Comparison of ENCODE assay signal across 11 mouse cellular contexts in genomic region chr2:167800648-167801245, GRCm38 (mm10).
DNase-seq lines count a peak whose midpoint lies in the region; ATAC-seq and TF ChIP-seq lines count a peak whose summit lies in the region.
"Had no signal": no experiment of that assay in that cellular context is flagged by ENCODE, and none has a peak within 500 bp of the region (broad histone marks: within the 10 kb centered on the region; RNA-seq: fewer than 3 reads in every experiment).

No protein-coding gene starts in this region.

- peaks cover 24% of the 10 kb centered on the region for H3K4me1 ChIP-seq in hindbrain, embryonic 10.5 days (replicated peaks)
- no peaks in the 10 kb centered on the region for H3K4me1 ChIP-seq in hindbrain, embryonic 12.5 days

- no peak overlapping the region for H3K4me2 ChIP-seq in hindbrain, embryonic 12.5 days (replicated peaks)
- H3K4me2 ChIP-seq: midbrain, embryonic 11.5 days had no signal

- no peaks in the 10 kb centered on the region for H3K27me3 ChIP-seq in hindbrain, embryonic 10.5 days (ENCODE audit: insufficient read depth, poor library complexity, severe bottlenecking)
- no peaks in the 10 kb centered on the region for H3K27me3 ChIP-seq in hindbrain, embryonic 12.5 days

- no peak for TF ChIP-seq CTCF in layer of hippocampus, adult 2 months (conservative IDR thresholded peaks at IDR 0.05)

- ATAC-seq in hindbrain, embryonic 12.5 days (ENCODE audit: low FRiP score), result no peak
- ATAC-seq: forebrain, embryonic 14.5 days had no signal

- DNase-seq in hindbrain, embryonic 10.5 days (ENCODE audit: low spot score), result no peak
- peak; percentile 69 for DNase-seq in 3134 (ENCODE audit: extremely low read depth, insufficient read length, low spot score)
- DNase-seq in Muller cell, postnatal 12 days (ENCODE audit: inconsistent ontology term), result peak; percentile 87
- DNase-seq in heart, postnatal 4 days, result peak; percentile 30
- no peak for DNase-seq in layer of hippocampus, adult 2 months (ENCODE audit: low spot score in 2 of 2)
- DNase-seq in urinary bladder, postnatal 4 days (ENCODE audit: low spot score in 2 of 2), result no peak
- DNase-seq in left cerebral cortex, adult 8-10 months (ENCODE audit: low spot score in 2 of 2), result no peak
- DNase-seq: cerebellum, postnatal 36 days had no signal

- no peak overlapping the region for H3K9ac ChIP-seq in hindbrain, embryonic 12.5 days

- H3K4me3 ChIP-seq in hindbrain, embryonic 10.5 days, result no peak overlapping the region
- no peak overlapping the region for H3K4me3 ChIP-seq in hindbrain, embryonic 12.5 days
- no peak overlapping the region for H3K4me3 ChIP-seq in layer of hippocampus, adult 2 months

- peak overlapping the region; percentile 57 for H3K27ac ChIP-seq in hindbrain, embryonic 10.5 days
- no peak overlapping the region for H3K27ac ChIP-seq in hindbrain, embryonic 12.5 days
- H3K27ac ChIP-seq in layer of hippocampus, adult 2 months, result no peak overlapping the region

- no peaks in the 10 kb centered on the region for H3K9me3 ChIP-seq in hindbrain, embryonic 10.5 days
- H3K9me3 ChIP-seq in hindbrain, embryonic 12.5 days (replicated peaks), result no peaks in the 10 kb centered on the region

- H3K36me3 ChIP-seq in hindbrain, embryonic 10.5 days, result no peaks in the 10 kb centered on the region
- H3K36me3 ChIP-seq in hindbrain, embryonic 12.5 days, result no peaks in the 10 kb centered on the region

- 75% methylated on average over 11 of the region's 11 CpGs for WGBS in hindbrain, embryonic 10.5 days
- 71% methylated on average over 11 of the region's 11 CpGs for WGBS in hindbrain, embryonic 12.5 days

Comparison
In these comparisons a context has a peak if more than half of its experiments do, and no peak if none do; other contexts are left out.
1. DNase-seq: peak in 3134 (single experiment), Muller cell, postnatal 12 days (single experiment) and heart, postnatal 4 days (single experiment); none in hindbrain, embryonic 10.5 days (single experiment), layer of hippocampus, adult 2 months (0 of 2), urinary bladder, postnatal 4 days (0 of 2) and left cerebral cortex, adult 8-10 months (0 of 2).